In the genomic region with DNA sequence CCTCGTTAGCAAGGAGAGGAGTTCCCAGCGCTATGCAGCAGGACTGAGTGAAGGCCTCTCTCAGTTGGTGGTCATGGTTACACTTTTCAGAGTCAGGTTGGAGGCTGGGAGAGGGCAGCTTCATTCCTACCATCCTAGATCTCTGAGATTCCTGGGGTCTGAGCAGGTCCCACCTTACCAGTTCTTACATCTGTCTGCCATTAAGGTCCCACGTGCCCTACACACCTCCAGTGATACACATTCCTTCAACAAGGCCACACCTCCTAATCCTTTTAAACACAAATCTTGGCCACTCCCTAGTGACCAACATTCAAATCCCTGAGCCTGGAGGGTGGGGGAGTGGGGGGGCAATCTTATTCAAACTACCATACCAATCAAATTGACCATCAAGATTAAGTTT, we compare ENCODE assay signal across 17 mouse cellular contexts.
"Had no signal": no experiment of that assay in that cellular context is flagged by ENCODE, and none has a peak within 500 bp of the region (broad histone marks: within the 10 kb centered on the region; RNA-seq: fewer than 3 reads in every experiment).

No protein-coding gene starts in this region.

- ATAC-seq: midbrain, embryonic 16.5 days had no signal

- H3K27me3 ChIP-seq: midbrain, embryonic 12.5 days; neural tube, embryonic 13.5 days; neural tube, embryonic 15.5 days had no signal

- H3K4me1 ChIP-seq: midbrain, embryonic 12.5 days; neural tube, embryonic 13.5 days had no signal

- H3K36me3 ChIP-seq: midbrain, embryonic 10.5 days; midbrain, embryonic 12.5 days; neural tube, embryonic 13.5 days; neural tube, embryonic 15.5 days had no signal

- H3K4me3 ChIP-seq: midbrain, embryonic 10.5 days; midbrain, embryonic 12.5 days; myocyte; neural tube, embryonic 13.5 days; neural tube, embryonic 15.5 days had no signal

- H3K4me2 ChIP-seq: lung, embryonic 14.5 days; midbrain, embryonic 12.5 days; neural tube, embryonic 13.5 days; neural tube, embryonic 15.5 days had no signal

- DNase-seq: lung, adult 18-20 months; lung, embryonic 14.5 days; lung, postnatal 10 days; midbrain, embryonic 14.5 days; retina, postnatal 1 day; right cerebral cortex, postnatal 25 days; right cerebral cortex, postnatal 4 days; spleen, adult 18-20 months; thymus, adult 18-20 months; thymus, postnatal 14 days; thymus, postnatal 36 days had no signal

- H3K9ac ChIP-seq: lung, embryonic 14.5 days; midbrain, embryonic 12.5 days; neural tube, embryonic 13.5 days; neural tube, embryonic 15.5 days had no signal

- H3K9me3 ChIP-seq: midbrain, embryonic 10.5 days; midbrain, embryonic 12.5 days; neural tube, embryonic 13.5 days; neural tube, embryonic 15.5 days had no signal

- H3K27ac ChIP-seq: midbrain, embryonic 10.5 days; midbrain, embryonic 12.5 days; neural tube, embryonic 13.5 days; neural tube, embryonic 15.5 days had no signal
